Mouse (Mus musculus) embryonic facial prominence, embryonic 10.5 days (tissue): ENCODE data around the gene Spry2. TPM values are rescaled to one million over a fixed set of nuclear protein-coding genes. Genes with fewer than 3 reads are reported as not detected.

ENCODE experiments used
- DNase-seq: peaks from one replicate; pipeline ENCODE4 v3.0.0-alpha.2; 2017; ENCODE audit warnings: low spot score
- H3K27ac ChIP-seq: fragments of 300-500 bp; sonication (generic); replicated peaks from 2 replicates; pipeline ENCODE4 v1.5.1; 2016; ENCODE audit warnings: mild to moderate bottlenecking
- H3K27me3 ChIP-seq: fragments of 300-500 bp; sonication (generic); replicated peaks from 2 replicates; pipeline ENCODE4 v1.6.1; 2016; ENCODE audit warnings: low read depth, mild to moderate bottlenecking; ENCODE audit not compliant: poor library complexity, severe bottlenecking
- H3K36me3 ChIP-seq: fragments of 300-500 bp; sonication (generic); replicated peaks from 2 replicates; pipeline ENCODE4 v1.6.1; 2016; ENCODE audit warnings: mild to moderate bottlenecking, moderate library complexity
- H3K4me1 ChIP-seq: fragments of 300-500 bp; sonication (generic); 2 replicates; pipeline ENCODE4 v1.6.1; 2016
- H3K4me3 ChIP-seq: fragments of 300-500 bp; sonication (generic); 2 replicates; pipeline ENCODE4 v1.5.1; 2016; ENCODE audit warnings: mild to moderate bottlenecking, moderate library complexity
- H3K9me3 ChIP-seq: fragments of 300-500 bp; sonication (generic); 2 replicates; pipeline ENCODE4 v1.6.1; 2016; ENCODE audit warnings: mild to moderate bottlenecking
- WGBS: fragments of 180-500 bp; shearing (Covaris S2); methylation state at CpG from one replicate; pipeline ENCODE4 v1.1.7; 2016; 5-methylcytosine and 5-hydroxymethylcytosine counted together
- polyA plus RNA-seq: library from polyadenylated mRNA; unstranded; fragments of >200 nt; fragmentation: Nextera tagmentation; extraction: Ambion mirVana; gene quantifications from 2 replicates; pipeline ENCODE4 v1.2.1, GENCODE M21; 2016

The Spry2 gene
- polyA plus RNA-seq, 1 experiment from 2014 or later: 41.8 TPM

- Histone ChIP-seq H3K4me1 (peaks cover 15% of the 10 kb centered on the region), H3K36me3 (peaks cover 23% of the 10 kb centered on the region), H3K4me3 (no peak overlapping the region), H3K27ac (no peak overlapping the region), H3K27me3 (no peaks in the 10 kb centered on the region), H3K9me3 (no peaks in the 10 kb centered on the region)
- 96% methylated on average over 9 of the region's 9 CpGs for WGBS
- no peak for DNase-seq
Measured at GRCm38 (mm10) chr14:105886643-105887374, 9.8 kb downstream of the Spry2 start.

GRCm38 (mm10) chr14:105885249-105885648 is 11.4 kb downstream of the Spry2 start:
- Histone ChIP-seq H3K4me1 (peaks cover 2% of the 10 kb centered on the region; the same call in 1 of the 2 replicates), H3K36me3 (peaks cover 14% of the 10 kb centered on the region), H3K4me3 (no peak overlapping the region), H3K27ac (no peak overlapping the region), H3K27me3 (no peaks in the 10 kb centered on the region), H3K9me3 (no peaks in the 10 kb centered on the region)
- WGBS: 85% methylated on average over 6 of the region's 6 CpGs
- no peak for DNase-seq

- Histone ChIP-seq H3K4me3 (no peak overlapping the region), H3K36me3 (no peaks in the 10 kb centered on the region), H3K27me3 (no peaks in the 10 kb centered on the region), H3K9me3 (no peaks in the 10 kb centered on the region), H3K4me1 (no peaks in the 10 kb centered on the region), H3K27ac (no peak overlapping the region)
- 83% methylated on average over 6 of the region's 6 CpGs for WGBS
- no peak for DNase-seq
Measured at GRCm38 (mm10) chr14:105883215-105883614, 13.4 kb downstream of the Spry2 start.

- H3K4me3 ChIP-seq: no peak overlapping the region
- DNase-seq: no peak
- H3K27me3 ChIP-seq: no peaks in the 10 kb centered on the region
- H3K27ac ChIP-seq: no peak overlapping the region
- H3K4me1 ChIP-seq: no peaks in the 10 kb centered on the region
- WGBS: 88% methylated on average over 10 of the region's 10 CpGs
- no peaks in the 10 kb centered on the region for H3K9me3 ChIP-seq
- no peaks in the 10 kb centered on the region for H3K36me3 ChIP-seq
Measured at GRCm38 (mm10) chr14:105878359-105878758, 18.3 kb downstream of the Spry2 start.

GRCm38 (mm10) chr14:105876375-105876774 is 20.2 kb downstream of the Spry2 start:
- 84% methylated on average over 7 of the region's 7 CpGs for WGBS

GRCm38 (mm10) chr14:105870370-105870936 is 26.2 kb downstream of the Spry2 start:
- H3K4me3 ChIP-seq: no peak overlapping the region
- H3K4me1 ChIP-seq: peaks cover 14% of the 10 kb centered on the region
- no peaks in the 10 kb centered on the region for H3K36me3 ChIP-seq
- DNase-seq: peak; percentile 52
- 44% methylated on average over 14 of the region's 14 CpGs for WGBS
- peak overlapping the region; percentile 51 for H3K27ac ChIP-seq
- H3K9me3 ChIP-seq: peaks cover 3% of the 10 kb centered on the region; the same call in 1 of the 2 replicates
- H3K27me3 ChIP-seq: no peaks in the 10 kb centered on the region

More at GRCm38 (mm10) chr14:105876375-105876774, 20.2 kb downstream of the Spry2 start:
- no peak overlapping the region for H3K27ac ChIP-seq
- no peak overlapping the region for H3K4me3 ChIP-seq
- H3K36me3 ChIP-seq: no peaks in the 10 kb centered on the region
- H3K27me3 ChIP-seq: no peaks in the 10 kb centered on the region
- H3K9me3 ChIP-seq: no peaks in the 10 kb centered on the region
- DNase-seq: peak; percentile 1
- peaks cover 3% of the 10 kb centered on the region; the same call in 1 of the 2 replicates for H3K4me1 ChIP-seq

GRCm38 (mm10) chr14:105865381-105865938 is 31.2 kb downstream of the Spry2 start:
- DNase-seq: peak; percentile 5
- Histone ChIP-seq H3K4me3 (no peak overlapping the region), H3K4me1 (peaks cover 12% of the 10 kb centered on the region), H3K27me3 (no peaks in the 10 kb centered on the region), H3K36me3 (no peaks in the 10 kb centered on the region), H3K9me3 (peaks cover 3% of the 10 kb centered on the region; the same call in 1 of the 2 replicates), H3K27ac (no peak overlapping the region)
- 89% methylated on average over 5 of the region's 5 CpGs for WGBS

- 0 out of 2 replicates have a peak overlapping the region, but pooled peaks have one; percentile 15 for H3K27ac ChIP-seq
- DNase-seq: peak; percentile 8
- no peaks in the 10 kb centered on the region for H3K9me3 ChIP-seq
- H3K4me1 ChIP-seq: peaks cover 17% of the 10 kb centered on the region
- no peaks in the 10 kb centered on the region; the same call in 1 of the 2 replicates for H3K27me3 ChIP-seq
- WGBS: 63% methylated on average over 11 of the region's 11 CpGs
- no peaks in the 10 kb centered on the region for H3K36me3 ChIP-seq
- H3K4me3 ChIP-seq: no peak overlapping the region
Measured at GRCm38 (mm10) chr14:105862199-105862598, 34.4 kb downstream of the Spry2 start.

GRCm38 (mm10) chr14:105860920-105861319 is 35.7 kb downstream of the Spry2 start:
- no peak overlapping the region for H3K27ac ChIP-seq
- H3K9me3 ChIP-seq: no peaks in the 10 kb centered on the region
- H3K4me1 ChIP-seq: peaks cover 17% of the 10 kb centered on the region
- no peak overlapping the region for H3K4me3 ChIP-seq
- no peak for DNase-seq
- H3K36me3 ChIP-seq: no peaks in the 10 kb centered on the region
- H3K27me3 ChIP-seq: peaks cover 3% of the 10 kb centered on the region; the same call in 1 of the 2 replicates
- 35% methylated on average over 6 of the region's 6 CpGs for WGBS

- DNase-seq: no peak
- no peak overlapping the region for H3K27ac ChIP-seq
- WGBS: 86% methylated on average over 4 of the region's 4 CpGs
Measured at GRCm38 (mm10) chr14:105860276-105860675, 36.3 kb downstream of the Spry2 start.

GRCm38 (mm10) chr14:105859876-105860275 is 36.7 kb downstream of the Spry2 start:
- Histone ChIP-seq H3K4me1 (peaks cover 17% of the 10 kb centered on the region), H3K27me3 (peaks cover 3% of the 10 kb centered on the region; the same call in 1 of the 2 replicates), H3K4me3 (no peak overlapping the region), H3K9me3 (no peaks in the 10 kb centered on the region), H3K36me3 (no peaks in the 10 kb centered on the region), H3K27ac (no peak overlapping the region)
- DNase-seq: no peak
- WGBS: 8% methylated on average over 2 of the region's 2 CpGs

More at GRCm38 (mm10) chr14:105860276-105860675, 36.3 kb downstream of the Spry2 start:
- H3K9me3 ChIP-seq: no peaks in the 10 kb centered on the region
- H3K36me3 ChIP-seq: no peaks in the 10 kb centered on the region
- no peak overlapping the region for H3K4me3 ChIP-seq
- H3K4me1 ChIP-seq: peaks cover 17% of the 10 kb centered on the region
- H3K27me3 ChIP-seq: peaks cover 3% of the 10 kb centered on the region; the same call in 1 of the 2 replicates

- H3K4me3 ChIP-seq: no peak overlapping the region
- DNase-seq: peak; percentile 17
- no peaks in the 10 kb centered on the region for H3K9me3 ChIP-seq
- H3K27ac ChIP-seq: 0 out of 2 replicates have a peak overlapping the region, but pooled peaks have one; percentile 14
- WGBS: 10% methylated on average over 4 of the region's 4 CpGs
- peaks cover 5% of the 10 kb centered on the region; the same call in 1 of the 2 replicates for H3K27me3 ChIP-seq
- H3K36me3 ChIP-seq: no peaks in the 10 kb centered on the region
- H3K4me1 ChIP-seq: peaks cover 17% of the 10 kb centered on the region
Measured at GRCm38 (mm10) chr14:105859368-105859767, 37.3 kb downstream of the Spry2 start.
